Mouse (Mus musculus) urinary bladder, postnatal 36 days (tissue): Measurements from ENCODE around the gene Gm21190.
"Not testable (repeated sequence)": the region's sequence is repeated elsewhere in the genome, so short reads cannot be mapped to it uniquely, and the experiment has no call there.

Source experiments
- DNase-seq, 2 experiments: peaks; one replicate each; pipeline ENCODE4 v3.0.0; 2022; ENCODE audit warnings: low spot score in 2 of 2, mixed read lengths in 1 of 2

Gm21190 gene

DNA sequence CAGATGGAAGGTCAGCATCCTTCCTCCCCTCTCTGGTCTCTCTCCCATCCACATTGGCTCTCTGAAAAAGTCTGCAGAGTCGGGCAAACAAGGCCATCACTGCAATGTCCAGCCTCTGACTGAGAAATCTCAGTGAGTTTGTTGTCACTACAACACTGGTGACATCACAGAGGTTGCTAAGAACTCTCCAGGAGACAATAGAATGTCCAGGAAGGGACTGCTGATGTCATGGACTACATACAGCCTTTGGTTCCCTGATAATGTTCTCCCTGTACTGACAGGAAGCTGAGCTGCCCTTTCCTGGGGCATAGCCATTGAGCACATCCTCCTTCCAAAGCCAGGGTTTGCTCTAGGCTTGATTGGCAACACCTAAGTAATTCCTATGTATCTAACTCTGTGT lies at the start of gene Gm21190:
Gene Gm21190 (minus strand): TSS at position 101 of the 400 bp plus-strand sequence.
- DNase-seq, result not testable (repeated sequence)

DNA sequence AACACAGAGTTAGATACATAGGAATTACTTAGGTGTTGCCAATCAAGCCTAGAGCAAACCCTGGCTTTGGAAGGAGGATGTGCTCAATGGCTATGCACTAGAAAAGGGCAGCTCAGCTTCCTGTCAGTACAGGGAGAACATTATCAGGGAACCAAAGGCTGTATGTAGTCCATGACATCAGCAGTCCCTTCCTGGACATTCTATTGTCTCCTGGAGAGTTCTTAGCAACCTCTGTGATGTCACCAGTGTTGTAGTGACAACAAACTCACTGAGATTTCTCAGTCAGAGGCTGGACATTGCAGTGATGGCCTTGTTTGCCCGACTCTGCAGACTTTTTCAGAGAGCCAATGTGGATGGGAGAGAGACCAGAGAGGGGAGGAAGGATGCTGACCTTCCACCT lies 48.0 kb upstream of the Gm21190 start, which contains the start of gene Gm21083:
Gene Gm21083 (plus strand): TSS at position 301 of the 400 bp plus-strand sequence.
- DNase-seq, result not testable (repeated sequence)

DNA sequence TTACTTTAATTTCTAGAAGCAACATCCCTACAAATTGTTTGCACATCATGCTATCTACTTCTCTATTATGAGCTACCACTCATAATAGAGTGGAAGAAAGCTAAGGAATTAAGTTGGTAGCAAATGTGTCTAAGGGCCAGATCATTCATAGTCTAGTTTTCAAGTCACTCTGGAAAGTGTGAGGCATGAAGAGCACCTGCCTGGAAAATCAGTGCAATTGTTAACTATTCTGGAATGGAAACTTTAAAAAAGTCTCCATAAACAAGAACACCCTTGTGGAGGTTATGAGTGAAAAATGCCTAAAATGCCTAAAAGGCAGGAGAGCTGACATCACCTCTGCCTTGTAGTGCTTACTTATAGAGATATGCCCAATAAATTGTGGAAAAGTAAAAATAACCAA lies 44.7 kb upstream of the Gm21190 start:
- not testable (repeated sequence) for DNase-seq

- DNase-seq, result not testable (repeated sequence)
These were observed 32.6 kb upstream of the Gm21190 start for GRCm38 (mm10) chr5:15561425-15562264.

DNA sequence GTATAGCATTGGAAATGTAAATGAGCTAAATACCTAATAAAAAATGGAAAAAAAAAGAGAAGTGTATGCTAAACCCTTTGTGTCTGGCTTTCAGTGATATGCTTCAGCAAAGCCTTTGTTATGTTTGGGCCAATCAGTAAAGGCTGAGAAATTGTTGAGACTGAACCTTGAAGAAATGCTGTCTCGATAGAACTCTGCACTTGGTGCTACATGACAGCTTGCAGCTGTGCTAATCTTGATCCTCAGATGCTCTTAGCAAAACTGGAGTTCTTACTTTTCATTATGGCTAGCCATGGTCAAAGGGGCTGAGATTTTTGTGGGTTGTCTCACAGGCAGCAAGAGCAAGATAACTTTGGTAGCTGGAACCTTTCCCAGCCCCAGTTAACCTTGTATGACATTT lies 29.6 kb upstream of the Gm21190 start:
- DNase-seq, result not testable (repeated sequence)

DNA sequence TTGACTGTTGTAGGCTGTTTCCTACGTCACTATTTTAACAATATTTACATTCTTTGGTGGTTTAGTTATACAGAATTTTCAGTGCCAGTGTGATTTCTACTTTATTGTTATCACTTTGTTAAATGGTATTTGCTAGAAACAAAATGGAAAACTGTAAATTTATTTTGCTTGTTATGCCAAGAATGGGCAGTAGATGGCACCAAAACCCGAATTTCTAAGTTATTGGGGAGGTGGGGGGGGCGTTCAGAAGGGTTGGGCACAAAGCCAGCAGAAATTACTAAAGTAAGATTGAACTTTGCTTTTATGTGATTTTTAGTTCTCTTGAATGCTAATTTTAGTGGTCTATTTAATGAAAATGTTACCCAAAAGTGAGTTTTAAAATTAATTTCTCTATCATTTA lies 20.6 kb upstream of the Gm21190 start:
- DNase-seq, result not testable (repeated sequence)

GRCm38 (mm10) chr5:15549134-15549533 lies 20.1 kb upstream of the Gm21190 start:
- DNase-seq, result not testable (repeated sequence)

DNA sequence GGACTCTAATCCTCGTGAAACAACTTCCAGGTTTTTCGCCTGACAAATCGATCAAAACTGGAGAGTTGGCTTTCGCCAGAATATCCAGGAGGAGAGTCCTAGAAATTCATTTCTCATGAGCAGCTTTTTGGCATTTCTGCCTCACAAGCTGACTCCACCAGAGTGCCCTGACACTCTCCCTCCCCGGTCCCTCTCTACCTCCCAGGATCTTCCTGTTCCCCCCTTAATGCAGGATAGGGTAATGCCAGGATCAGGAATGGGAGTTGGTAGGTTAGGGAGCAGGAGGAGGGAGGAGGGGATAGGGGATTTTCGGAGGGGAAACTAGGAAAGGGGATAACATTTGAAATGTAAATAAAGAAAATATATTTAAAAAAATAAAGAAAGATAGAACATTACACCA lies 19.6 kb upstream of the Gm21190 start:
- not testable (repeated sequence) for DNase-seq

GRCm38 (mm10) chr5:15522470-15522869 lies 6.6 kb downstream of the Gm21190 start:
- not testable (repeated sequence) for DNase-seq

GRCm38 (mm10) chr5:15522028-15522427 lies 7.0 kb downstream of the Gm21190 start:
- DNase-seq, result not testable (repeated sequence)

DNA sequence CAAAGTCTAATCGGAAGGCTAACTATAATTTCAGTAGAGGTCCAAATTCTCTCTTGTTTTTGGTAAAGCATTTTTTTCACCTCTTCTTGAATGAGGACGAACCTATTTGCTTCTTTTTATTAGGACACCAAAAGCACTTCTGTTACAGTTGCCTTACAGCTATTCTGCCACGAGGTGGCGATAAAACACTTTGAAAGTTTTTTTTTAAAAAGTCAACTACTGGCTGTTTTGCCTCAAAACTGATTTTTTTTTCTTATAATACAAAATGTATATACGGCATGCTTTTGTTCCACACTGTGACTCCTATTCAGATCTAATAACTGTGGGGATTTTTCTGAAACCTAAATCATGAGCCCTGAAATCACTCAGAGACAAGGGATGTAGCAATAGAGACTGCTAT lies 8.6 kb downstream of the Gm21190 start:
- not testable (repeated sequence) for DNase-seq

GRCm38 (mm10) chr5:15517150-15517549 lies 11.9 kb downstream of the Gm21190 start:
- DNase-seq, result not testable (repeated sequence)

GRCm38 (mm10) chr5:15512236-15512635 lies 16.8 kb downstream of the Gm21190 start:
- DNase-seq, result not testable (repeated sequence)

GRCm38 (mm10) chr5:15509911-15510310 lies 19.1 kb downstream of the Gm21190 start:
- not testable (repeated sequence) for DNase-seq

- DNase-seq, result not testable (repeated sequence)
These were observed 20.3 kb downstream of the Gm21190 start for GRCm38 (mm10) chr5:15508460-15509451.

GRCm38 (mm10) chr5:15507757-15508459 lies 21.1 kb downstream of the Gm21190 start:
- DNase-seq, result not testable (repeated sequence)

- no peak for DNase-seq
These were observed 21.8 kb downstream of the Gm21190 start for GRCm38 (mm10) chr5:15507309-15507619.

- peak in 1 of 2 experiments; percentile 9 for DNase-seq
These were observed 22.3 kb downstream of the Gm21190 start for GRCm38 (mm10) chr5:15506575-15507308.

- peak in 1 of 2 experiments; percentile 15 for DNase-seq
These were observed 30.1 kb downstream of the Gm21190 start for GRCm38 (mm10) chr5:15498774-15499400.

- not testable (repeated sequence) for DNase-seq
These were observed 30.7 kb downstream of the Gm21190 start for GRCm38 (mm10) chr5:15498350-15498749.
